Mouse (Mus musculus) liver, postnatal 0 days (tissue): ENCODE measurements at regions not wholly inside any gene's neighbourhood (a gene's known extent, or its start where the extent isn't known, plus 50 kb on each side); places are given as distances from the start of the nearest gene placed in this dataset.

ENCODE experiments used
- CTCF ChIP-seq: sonication (generic); IDR thresholded peaks from 2 replicates; pipeline ENCODE4 v1.5.1; 2016; ENCODE audit warnings: antibody characterized with exemption, low read depth
- EP300 ChIP-seq: IDR thresholded peaks from 2 replicates; pipeline ENCODE4 v1.6.1; 2016; ENCODE audit warnings: antibody characterized with exemption, low read depth, mild to moderate bottlenecking

GRCm38 (mm10) chr8:34743137-34743536 is 631.6 kb upstream of the Gm10131 start:
- TF ChIP-seq CTCF (no peak), EP300 (no peak)
